Mouse (Mus musculus): ENCODE results near the gene Calr4.

DNA sequence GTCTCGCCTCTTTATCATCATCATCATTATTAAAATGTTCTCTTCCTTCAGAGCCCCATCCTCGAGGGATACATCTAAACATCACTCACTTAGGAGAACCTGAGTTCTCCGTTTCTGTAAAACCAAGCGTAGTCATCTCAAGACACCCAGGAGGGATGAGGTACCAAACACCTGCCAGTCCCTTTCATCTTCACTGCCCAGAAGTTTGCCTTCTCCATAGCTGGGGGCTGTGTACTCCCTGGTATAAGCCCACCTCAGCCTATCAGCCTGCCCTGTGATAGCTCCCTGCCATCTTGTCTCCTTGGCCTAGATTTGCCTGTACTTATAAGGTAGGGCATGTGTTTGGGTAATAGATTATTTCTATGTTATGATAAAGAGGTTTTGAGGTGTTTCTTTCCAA is 46.9 kb downstream of the Calr4 start:
- no peak for TF ChIP-seq MAFK (IDR thresholded peaks at IDR 0.05; ENCODE audit: insufficient replicate concordance, low read length)
- TF ChIP-seq CTCF (conservative IDR thresholded peaks at IDR 0.05 in 1 of 2, IDR thresholded peaks at IDR 0.05 in 1 of 2; ENCODE audit: low read depth in 2 of 2, low read length in 2 of 2) = no peak
- TF ChIP-seq ETS1 (conservative IDR thresholded peaks at IDR 0.05; ENCODE audit: low read depth, low read length) = no peak
- TF ChIP-seq POLR2AphosphoS2 (IDR thresholded peaks at IDR 0.05; ENCODE audit: low read depth, low read length) = no peak
- no peak for TF ChIP-seq ZKSCAN1 (IDR thresholded peaks at IDR 0.05; ENCODE audit: borderline replicate concordance, low read depth, low read length)
- no peak for TF ChIP-seq IRF4 (IDR thresholded peaks at IDR 0.05; ENCODE audit: low read depth, low read length)
- TF ChIP-seq POLR2A (IDR thresholded peaks at IDR 0.05; ENCODE audit: low read depth, low read length) = no peak
- no peak for TF ChIP-seq CHD2 (IDR thresholded peaks at IDR 0.05; ENCODE audit: low read length)
- no peak for TF ChIP-seq EP300 (IDR thresholded peaks at IDR 0.05; ENCODE audit: low read length)
- no peak for TF ChIP-seq JUN (IDR thresholded peaks at IDR 0.05; ENCODE audit: insufficient read depth, low read depth, low read length)
- TF ChIP-seq NRF1 (IDR thresholded peaks at IDR 0.05; ENCODE audit: low read depth, low read length) = no peak
- no peak for TF ChIP-seq HCFC1 (IDR thresholded peaks at IDR 0.05; ENCODE audit: low read depth, low read length)
- no peak for TF ChIP-seq MAZ (IDR thresholded peaks at IDR 0.05; ENCODE audit: low read depth, low read length)
